Mouse (Mus musculus): ENCODE results near the gene Oosp2.

DNA sequence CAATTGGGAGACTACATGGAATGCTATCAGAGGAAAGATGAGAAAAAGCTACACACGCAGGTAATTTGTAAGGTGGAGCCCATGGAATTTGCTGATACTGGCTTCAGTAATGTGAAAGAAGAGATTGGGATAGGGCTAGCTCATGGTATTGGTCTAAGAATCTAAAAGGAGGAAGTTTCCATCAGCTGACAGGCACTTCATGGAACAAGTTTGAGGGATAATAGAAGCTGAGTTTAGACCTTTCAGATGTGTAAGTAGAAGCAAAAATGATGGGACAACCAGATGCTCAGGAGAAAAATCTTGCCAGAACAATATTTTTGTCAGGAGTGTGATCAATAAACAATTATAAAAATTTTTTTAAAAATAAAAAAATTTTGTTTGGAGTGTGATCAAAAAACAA is 26.6 kb downstream of the Oosp2 start:
- no peak for TF ChIP-seq CTCF (IDR thresholded peaks at IDR 0.05; ENCODE audit: borderline replicate concordance, extremely low read depth, insufficient read depth, insufficient read length)
- no peak for TF ChIP-seq POLR2A (IDR thresholded peaks at IDR 0.05; ENCODE audit: borderline replicate concordance, extremely low read depth, insufficient read depth, insufficient read length, poor library complexity, severe bottlenecking)

All from brain, embryonic 14.5 days (tissue).